Mouse (Mus musculus): ENCODE results near the gene Gm19668.

DNA sequence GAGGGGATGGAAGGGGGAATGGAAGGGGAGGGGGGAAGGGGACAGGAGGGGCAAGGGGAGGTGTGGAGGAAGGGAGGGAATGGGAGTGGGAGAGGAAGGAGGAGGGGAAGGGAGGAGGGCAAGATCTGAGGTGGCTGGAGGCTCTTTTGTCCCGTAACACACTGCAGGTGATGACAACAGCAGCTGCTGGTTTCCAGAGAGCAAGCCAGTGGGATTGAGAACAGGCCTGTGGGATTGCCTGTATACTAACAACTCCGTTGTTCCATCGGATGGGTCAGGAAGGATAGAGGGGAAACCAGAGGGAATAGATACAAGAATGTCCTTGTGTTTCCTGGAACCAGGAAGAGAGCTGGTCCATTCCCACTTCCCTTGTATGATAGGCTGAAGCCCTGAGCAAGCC, 1.3 kb downstream of the Gm19668 start:
- no peak for TF ChIP-seq CTCF (IDR thresholded peaks at IDR 0.05; ENCODE audit: borderline replicate concordance, control insufficient read depth, extremely low read depth, insufficient read depth, low read length, poor library complexity)
- TF ChIP-seq POLR2A (IDR thresholded peaks at IDR 0.05; ENCODE audit: control insufficient read depth, extremely low read depth, insufficient read depth, low read length, poor library complexity), result no peak

Data from thymus, adult 2 months (tissue).